Mouse (Mus musculus): ENCODE data around the gene Smug1. TPM values are rescaled to one million over a fixed set of nuclear protein-coding genes. Genes with fewer than 3 reads are reported as not detected.
A peak's percentile ranks its signal among the peaks of the same experiment; 100 is the strongest.

Smug1 gene
- polyA plus RNA-seq, 1 experiment from 2014 or later, result 17.6 TPM

DNA sequence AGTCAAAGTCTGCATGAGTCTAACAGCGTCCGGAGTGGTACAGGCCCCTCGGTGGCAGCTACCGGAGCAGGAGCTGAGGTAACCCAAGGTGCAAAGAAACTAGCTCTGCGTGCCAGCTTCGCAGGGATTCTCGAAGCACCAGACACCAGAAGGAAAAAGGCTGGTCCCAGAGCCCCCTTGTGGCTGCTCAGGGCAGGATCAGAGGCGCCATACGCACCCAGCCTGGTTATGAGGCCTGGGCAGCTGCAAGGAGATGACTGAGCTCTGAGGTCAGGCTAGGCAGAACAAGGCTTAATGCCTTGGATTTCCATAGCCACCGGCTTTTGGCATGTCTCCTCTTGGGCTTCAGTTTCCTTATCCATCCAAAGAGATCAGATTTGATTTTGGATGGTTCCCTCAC, 5.6 kb upstream of the Smug1 start:
- no peak for ATAC-seq (ENCODE audit: borderline replicate concordance, extremely low read depth, low FRiP score, low TSS enrichment)
- Histone ChIP-seq H3K4me2 (no peak overlapping the region), H3K36me3 (no peaks in the 10 kb centered on the region), H3K4me1 (peaks cover 27% of the 10 kb centered on the region), H3K4me3 (no peak overlapping the region), H3K9me3 (no peaks in the 10 kb centered on the region), H3K27ac (no peak overlapping the region), H3K9ac (no peak overlapping the region), H3K27me3 (peaks cover 99% of the 10 kb centered on the region)
- WGBS, result 5% methylated on average over 10 of the region's 10 CpGs

DNA sequence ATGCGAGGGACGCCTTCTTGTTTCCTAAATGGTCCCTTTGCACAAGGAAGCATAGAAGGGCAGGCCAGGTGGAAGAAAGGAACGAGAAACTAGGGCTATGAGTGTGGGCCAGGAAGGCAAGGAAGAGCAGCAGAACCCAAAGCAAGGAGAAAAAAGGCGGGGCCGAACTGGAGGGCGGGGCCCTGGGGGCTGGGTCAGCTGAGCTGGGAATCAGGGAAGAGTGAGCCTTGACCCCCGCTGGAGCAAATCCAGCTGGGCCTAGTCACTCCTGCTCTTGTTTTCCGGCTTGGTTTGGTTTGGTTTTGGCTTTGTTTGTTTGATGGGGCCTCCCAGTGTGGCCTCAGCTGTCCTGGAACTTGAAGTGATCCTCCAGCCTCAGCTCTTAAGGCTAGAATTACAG, 4.4 kb upstream of the Smug1 start:
- Histone ChIP-seq H3K27ac (no peak overlapping the region), H3K4me1 (peaks cover 19% of the 10 kb centered on the region), H3K27me3 (peaks cover 99% of the 10 kb centered on the region), H3K9me3 (no peaks in the 10 kb centered on the region), H3K9ac (no peak overlapping the region), H3K36me3 (no peaks in the 10 kb centered on the region), H3K4me3 (no peak overlapping the region), H3K4me2 (no peak overlapping the region)
- ATAC-seq (ENCODE audit: borderline replicate concordance, extremely low read depth, low FRiP score, low TSS enrichment), result no peak
- WGBS, result 12% methylated on average over 8 of the region's 8 CpGs

DNA sequence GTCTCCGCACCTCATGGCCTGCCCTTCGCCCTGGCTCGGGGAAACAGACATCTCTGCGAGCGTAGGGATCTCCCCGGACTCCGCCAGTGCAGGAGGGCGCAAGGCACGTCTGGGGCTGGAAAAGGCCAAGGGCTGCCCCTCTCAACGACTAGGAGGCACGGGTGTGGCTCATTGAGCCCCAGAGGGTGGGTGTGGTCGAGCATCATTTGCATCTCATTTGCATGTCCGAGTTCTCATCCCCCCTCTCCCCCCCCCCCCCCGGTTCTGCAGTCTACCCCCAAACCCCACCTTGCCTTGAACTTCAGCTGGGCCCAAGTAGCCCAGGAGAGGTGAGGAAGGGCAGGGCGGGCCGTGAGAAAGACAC, 3.4 kb upstream of the Smug1 start:
- no peaks in the 10 kb centered on the region for H3K9me3 ChIP-seq
- peaks cover 97% of the 10 kb centered on the region for H3K27me3 ChIP-seq
- no peak for ATAC-seq (ENCODE audit: borderline replicate concordance, extremely low read depth, low FRiP score, low TSS enrichment)
- peaks cover 19% of the 10 kb centered on the region for H3K4me1 ChIP-seq
- peak overlapping the region; percentile 92 for H3K4me2 ChIP-seq
- no peaks in the 10 kb centered on the region for H3K36me3 ChIP-seq
- H3K4me3 ChIP-seq, result peak overlapping the region; percentile 51
- H3K27ac ChIP-seq, result no peak overlapping the region
- H3K9ac ChIP-seq, result no peak overlapping the region
- 14% methylated on average over 14 of the region's 16 CpGs for WGBS

DNA sequence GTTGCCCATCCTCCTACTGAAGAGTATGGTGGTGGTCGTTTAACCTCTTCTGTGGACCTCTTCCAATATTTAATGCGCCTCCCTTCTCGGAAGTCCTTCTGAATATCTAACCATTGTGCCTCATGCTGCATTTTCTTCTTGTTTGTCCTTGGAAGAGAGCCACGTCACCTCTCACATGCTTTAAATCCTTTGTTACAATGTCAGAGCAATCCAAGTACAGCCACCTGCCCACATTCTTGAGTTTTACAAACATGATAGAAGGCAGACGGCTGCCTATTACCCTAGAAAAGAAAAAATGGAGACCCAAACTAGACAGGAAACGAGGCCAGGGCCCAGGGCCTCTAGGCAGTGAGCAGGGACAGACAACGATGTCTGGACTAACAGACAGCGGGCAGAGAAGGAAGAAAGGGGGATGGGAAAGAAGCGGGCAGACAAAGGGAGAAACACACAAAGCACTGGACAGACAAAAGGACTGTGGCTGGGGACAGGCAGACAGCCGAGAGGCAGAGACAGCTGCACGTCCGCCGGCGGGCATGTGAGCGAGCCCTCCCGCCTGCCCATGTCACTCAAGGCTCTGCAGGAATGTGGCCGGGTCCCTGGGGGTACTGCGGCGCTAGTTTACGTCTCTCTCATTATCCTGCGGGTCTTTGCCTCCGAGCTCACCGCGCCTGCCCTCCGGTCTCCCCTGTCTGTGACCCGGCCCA, 2.9 kb upstream of the Smug1 start:
- H3K27ac ChIP-seq, result no peak overlapping the region
- peaks cover 92% of the 10 kb centered on the region for H3K27me3 ChIP-seq
- 6% methylated on average over 26 of the region's 26 CpGs for WGBS
- H3K9ac ChIP-seq, result no peak overlapping the region
- no peaks in the 10 kb centered on the region for H3K9me3 ChIP-seq
- no peaks in the 10 kb centered on the region for H3K36me3 ChIP-seq
- H3K4me2 ChIP-seq, result peak overlapping the region; percentile 92
- ATAC-seq (ENCODE audit: borderline replicate concordance, extremely low read depth, low FRiP score, low TSS enrichment), result no peak
- peak overlapping the region; percentile 51 for H3K4me3 ChIP-seq
- peaks cover 19% of the 10 kb centered on the region for H3K4me1 ChIP-seq

DNA sequence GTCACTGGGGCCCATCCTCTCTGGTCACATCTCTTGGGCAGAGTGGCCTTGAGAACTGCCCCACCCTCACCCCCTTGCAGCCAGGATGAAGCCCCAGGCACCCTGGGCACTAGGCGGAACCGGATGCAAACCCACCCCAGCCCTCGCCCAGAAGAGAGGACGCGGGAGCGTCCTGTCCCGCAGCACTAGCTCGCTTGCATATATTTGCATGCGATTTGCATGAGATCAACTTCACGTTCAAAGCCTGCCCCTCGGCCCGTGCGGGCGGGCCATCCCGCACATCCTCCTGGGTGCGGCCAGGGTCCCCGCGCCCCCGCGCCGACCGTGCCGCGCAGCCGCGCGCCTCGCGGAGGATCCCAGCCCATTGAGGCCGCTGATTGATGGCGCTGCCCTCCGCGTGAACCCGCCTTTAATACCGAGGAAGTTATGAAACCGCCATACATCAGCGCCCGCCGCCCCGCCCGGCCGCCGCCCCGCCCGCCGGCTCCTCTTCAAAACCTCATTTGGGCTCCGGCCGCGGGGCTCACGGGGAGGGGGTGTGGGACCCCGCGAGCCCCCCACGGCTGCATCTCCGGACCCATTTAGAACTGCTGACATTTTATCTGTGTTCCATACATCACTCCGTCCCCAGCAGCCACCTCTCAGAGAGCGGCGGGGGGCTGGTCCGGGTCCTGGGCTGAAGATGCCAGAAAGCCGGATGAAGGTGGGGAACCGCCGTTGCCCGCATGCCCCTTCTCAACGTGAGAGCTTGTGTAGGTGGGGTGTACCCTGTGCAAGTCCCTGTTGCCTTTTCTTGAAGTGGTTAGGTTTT, 2.1 kb upstream of the Smug1 start:
- Histone ChIP-seq H3K27ac (no peak overlapping the region), H3K9me3 (no peaks in the 10 kb centered on the region), H3K4me2 (peak overlapping the region; percentile 92), H3K36me3 (no peaks in the 10 kb centered on the region), H3K9ac (peak overlapping the region; percentile 44), H3K4me1 (peaks cover 19% of the 10 kb centered on the region), H3K27me3 (peaks cover 84% of the 10 kb centered on the region), H3K4me3 (peak overlapping the region; percentile 51)
- ATAC-seq (ENCODE audit: borderline replicate concordance, extremely low read depth, low FRiP score, low TSS enrichment), result peak; percentile 19; the same call in 1 of the 2 replicates
- WGBS, result under 1% methylated on average over 62 of the region's 63 CpGs

DNA sequence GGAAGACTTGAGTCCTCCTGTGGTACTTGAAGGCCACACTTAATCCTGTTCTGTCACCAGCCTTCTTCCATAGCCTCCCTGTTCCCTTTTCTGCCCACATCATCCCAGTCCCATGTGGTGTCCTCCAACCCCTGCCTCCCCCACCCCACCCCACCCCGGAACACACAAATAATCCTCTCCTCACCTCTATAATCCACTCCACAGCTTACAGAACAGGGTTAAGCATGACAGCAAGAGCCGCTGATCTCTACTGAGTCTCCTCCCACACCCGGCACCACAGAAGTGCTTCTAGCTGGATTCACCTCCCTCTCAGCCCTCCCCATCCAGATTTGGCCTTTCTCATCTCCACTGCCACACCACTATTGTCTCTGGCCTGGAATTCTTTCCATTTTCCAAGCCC, 894 bp upstream of the Smug1 start:
- 18% methylated on average over 3 of the region's 3 CpGs for WGBS
- H3K27ac ChIP-seq, result no peak overlapping the region
- no peak for ATAC-seq (ENCODE audit: borderline replicate concordance, extremely low read depth, low FRiP score, low TSS enrichment)
- no peaks in the 10 kb centered on the region for H3K9me3 ChIP-seq
- no peak overlapping the region for H3K4me2 ChIP-seq
- no peaks in the 10 kb centered on the region for H3K36me3 ChIP-seq
- H3K27me3 ChIP-seq, result peaks cover 73% of the 10 kb centered on the region
- H3K4me3 ChIP-seq, result no peak overlapping the region
- H3K9ac ChIP-seq, result no peak overlapping the region
- H3K4me1 ChIP-seq, result peaks cover 25% of the 10 kb centered on the region

DNA sequence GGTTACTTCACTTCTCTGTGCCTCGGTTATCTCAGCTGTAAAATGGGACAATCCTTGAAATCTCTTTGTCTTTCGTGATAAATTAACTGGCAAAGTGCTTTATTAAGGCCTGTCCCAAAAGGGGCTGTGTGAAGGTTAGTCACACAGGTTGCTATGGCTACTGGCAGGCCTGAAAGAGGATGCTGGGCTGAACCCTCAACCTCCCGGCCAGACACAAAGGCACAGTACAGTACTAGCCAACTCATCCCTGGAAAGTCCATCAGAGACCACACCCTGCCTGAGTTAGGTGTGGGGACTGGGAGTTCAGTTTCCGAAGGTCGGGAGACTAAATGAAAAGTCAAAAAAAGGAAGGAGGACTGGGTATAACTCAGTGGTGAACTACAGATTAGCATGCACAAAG, 968 bp downstream of the Smug1 start:
- peaks cover 33% of the 10 kb centered on the region for H3K4me1 ChIP-seq
- no peak overlapping the region for H3K4me2 ChIP-seq
- peaks cover 54% of the 10 kb centered on the region for H3K27me3 ChIP-seq
- H3K36me3 ChIP-seq, result no peaks in the 10 kb centered on the region
- H3K4me3 ChIP-seq, result no peak overlapping the region
- H3K9ac ChIP-seq, result no peak overlapping the region
- H3K27ac ChIP-seq, result no peak overlapping the region
- no peak for ATAC-seq (ENCODE audit: borderline replicate concordance, extremely low read depth, low FRiP score, low TSS enrichment)
- H3K9me3 ChIP-seq, result no peaks in the 10 kb centered on the region
- WGBS, result 41% methylated on average over 5 of the region's 5 CpGs

DNA sequence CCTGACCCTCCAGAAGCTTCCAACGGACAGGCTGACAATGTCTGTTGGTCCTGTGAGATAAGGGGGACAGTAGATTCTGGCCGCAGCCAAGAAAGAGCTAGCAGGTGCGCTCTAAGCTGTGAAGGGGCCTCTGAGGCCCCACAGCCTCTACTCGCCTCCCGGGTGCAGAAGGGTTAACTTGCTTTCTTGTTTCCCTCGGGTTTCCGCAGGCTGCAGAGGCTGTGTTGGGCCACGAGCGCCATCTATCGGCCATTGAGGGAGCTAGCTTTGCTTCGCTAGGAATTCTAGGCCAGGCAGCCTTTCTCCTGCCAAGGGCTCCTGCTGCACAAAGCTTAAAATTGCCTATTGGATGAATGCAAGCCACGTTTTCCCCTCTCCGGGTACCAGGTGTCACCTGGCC, 1.5 kb downstream of the Smug1 start:
- no peak overlapping the region for H3K9ac ChIP-seq
- no peak for ATAC-seq (ENCODE audit: borderline replicate concordance, extremely low read depth, low FRiP score, low TSS enrichment)
- H3K9me3 ChIP-seq, result no peaks in the 10 kb centered on the region
- H3K4me1 ChIP-seq, result peaks cover 33% of the 10 kb centered on the region
- H3K4me2 ChIP-seq, result no peak overlapping the region
- no peak overlapping the region for H3K27ac ChIP-seq
- H3K4me3 ChIP-seq, result no peak overlapping the region
- under 1% methylated on average over 13 of the region's 13 CpGs for whole genome bisulfite sequencing
- H3K36me3 ChIP-seq, result no peaks in the 10 kb centered on the region
- H3K27me3 ChIP-seq, result peaks cover 49% of the 10 kb centered on the region

DNA sequence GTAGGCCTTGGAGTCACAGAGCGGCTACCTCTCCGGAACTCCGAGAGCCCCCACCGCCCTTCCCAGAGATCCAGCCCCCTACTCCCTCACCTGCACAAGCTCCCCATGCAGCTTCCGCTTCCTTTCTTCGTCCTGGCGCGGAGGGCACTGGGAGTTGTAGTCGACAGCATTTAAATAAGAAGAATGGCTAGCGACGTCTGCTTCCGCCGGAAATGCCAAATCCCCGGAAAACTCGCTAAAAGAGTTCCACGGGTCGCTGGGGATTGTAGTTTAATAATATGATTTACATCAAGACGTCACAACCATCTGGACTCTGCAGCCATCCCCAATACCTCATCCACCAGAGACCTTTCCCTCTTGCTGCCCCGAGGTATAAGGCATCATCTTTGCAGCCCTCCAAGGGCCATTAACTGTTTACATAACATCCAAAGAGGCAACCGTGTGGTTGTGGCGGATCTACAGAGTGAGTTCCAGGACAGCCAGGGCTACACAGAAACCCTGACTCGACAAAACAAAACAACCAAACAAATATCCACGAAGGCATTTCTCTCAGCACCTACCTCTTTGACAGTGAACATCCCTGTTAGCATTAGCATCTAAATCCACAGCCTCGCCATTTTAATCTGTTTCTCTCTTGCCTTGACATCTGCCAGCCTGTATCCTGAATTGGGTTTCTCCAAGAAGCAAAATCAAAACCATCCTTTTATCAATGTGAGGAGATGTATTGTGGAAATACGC, 3.5 kb downstream of the Smug1 start:
- Histone ChIP-seq H3K36me3 (no peaks in the 10 kb centered on the region), H3K27me3 (peaks cover 28% of the 10 kb centered on the region), H3K9ac (peak overlapping the region; percentile 65), H3K27ac (no peak overlapping the region), H3K4me2 (peak overlapping the region; percentile 75), H3K4me1 (peaks cover 14% of the 10 kb centered on the region), H3K4me3 (peak overlapping the region; percentile 83), H3K9me3 (no peaks in the 10 kb centered on the region)
- 7% methylated on average over 25 of the region's 25 CpGs for WGBS
- peak; percentile 88 for ATAC-seq (ENCODE audit: borderline replicate concordance, extremely low read depth, low FRiP score, low TSS enrichment)

DNA sequence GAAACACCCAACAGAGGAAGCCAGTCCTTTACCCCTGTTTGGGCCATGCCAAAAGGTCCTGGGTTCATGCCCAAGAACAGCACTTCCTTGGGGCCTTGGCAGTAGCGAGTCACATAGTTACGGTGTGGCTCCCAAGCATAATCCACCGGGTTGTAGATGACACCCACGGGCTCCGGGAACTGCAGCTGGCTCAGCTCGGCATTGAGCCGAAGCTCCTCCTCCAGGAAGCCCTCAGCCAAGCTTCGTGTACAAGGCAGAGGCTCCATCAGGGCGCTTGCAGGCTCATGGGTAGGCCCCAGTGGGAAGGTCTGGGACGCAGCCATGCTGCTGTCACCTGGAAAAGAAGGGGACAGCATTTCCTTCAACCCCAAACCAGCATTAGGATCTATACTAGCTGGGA, 9.3 kb downstream of the Smug1 start:
- Histone ChIP-seq H3K27ac (no peak overlapping the region), H3K4me3 (no peak overlapping the region), H3K9ac (no peak overlapping the region), H3K4me1 (0 out of 2 replicates have a peak, but pooled peaks cover 8% of the 10 kb centered on the region), H3K4me2 (no peak overlapping the region), H3K36me3 (peaks cover 4% of the 10 kb centered on the region; the same call in 1 of the 2 replicates), H3K27me3 (peaks cover 4% of the 10 kb centered on the region; the same call in 1 of the 2 replicates), H3K9me3 (no peaks in the 10 kb centered on the region)
- no peak for ATAC-seq (ENCODE audit: borderline replicate concordance, extremely low read depth, low FRiP score, low TSS enrichment)
- 72% methylated on average over 10 of the region's 10 CpGs for WGBS

DNA sequence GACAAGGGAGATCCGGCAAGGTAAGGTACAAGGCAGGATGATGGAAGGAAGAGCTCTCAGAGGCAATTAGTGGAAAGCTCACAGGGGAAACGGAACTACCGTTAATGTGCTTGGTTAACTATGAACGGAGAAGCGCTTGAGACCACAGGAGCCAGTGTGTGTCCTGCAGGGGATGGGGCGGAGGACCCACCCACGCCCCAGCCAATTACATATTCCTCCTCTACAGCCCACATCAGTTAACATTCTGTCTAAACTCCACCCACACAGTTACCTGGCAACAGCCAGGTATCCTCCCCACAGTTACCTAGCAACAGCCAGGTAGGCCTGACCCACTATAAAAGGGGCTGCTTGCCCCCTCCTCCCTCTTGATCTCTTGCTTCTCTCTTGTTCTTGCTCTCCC, 10.0 kb downstream of the Smug1 start:
- 0 out of 2 replicates have a peak, but pooled peaks cover under 1% of the 10 kb centered on the region for H3K4me1 ChIP-seq
- H3K4me3 ChIP-seq, result no peak overlapping the region
- ATAC-seq (ENCODE audit: borderline replicate concordance, extremely low read depth, low FRiP score, low TSS enrichment), result no peak
- H3K36me3 ChIP-seq, result peaks cover 4% of the 10 kb centered on the region; the same call in 1 of the 2 replicates
- H3K27ac ChIP-seq, result no peak overlapping the region
- no peak overlapping the region for H3K9ac ChIP-seq
- H3K9me3 ChIP-seq, result no peaks in the 10 kb centered on the region
- 45% methylated on average over 7 of the region's 7 CpGs for WGBS
- H3K4me2 ChIP-seq, result no peak overlapping the region
- H3K27me3 ChIP-seq, result peaks cover 4% of the 10 kb centered on the region; the same call in 1 of the 2 replicates
